Mouse (Mus musculus) liver, adult 2 months (tissue): ENCODE measurements around the gene Col28a1. TPM values are rescaled to one million over a fixed set of nuclear protein-coding genes. Genes with fewer than 3 reads are reported as not detected.

Experiments
- DNase-seq: peaks from one replicate; pipeline ENCODE4 v3.0.0-alpha.2; 2011; ENCODE audit warnings: low read depth, low spot score; ENCODE audit errors: extremely low read depth
- H3K27ac ChIP-seq: fragments of 200-500 bp; replicated peaks from 2 replicates; pipeline ENCODE4 v1.5.1; 2012; ENCODE audit warnings: low read depth, mild to moderate bottlenecking, control low read depth, inconsistent platforms, low read length; ENCODE audit not compliant: insufficient read depth
- H3K27me3 ChIP-seq: fragments of 200-500 bp; 2 replicates; pipeline ENCODE4 v1.6.1; 2012; ENCODE audit warnings: mild to moderate bottlenecking, moderate library complexity, low read length, inconsistent platforms; ENCODE audit not compliant: control insufficient read depth, insufficient read depth
- H3K36me3 ChIP-seq: fragments of 200-500 bp; 2 replicates; pipeline ENCODE4 v1.6.1; 2012; ENCODE audit warnings: low read length, inconsistent platforms; ENCODE audit not compliant: control insufficient read depth, insufficient read depth
- H3K4me1 ChIP-seq: fragments of 200-500 bp; 2 replicates; pipeline ENCODE4 v1.6.1; 2011; ENCODE audit warnings: low read length; ENCODE audit not compliant: control insufficient read depth, insufficient read depth
- H3K4me3 ChIP-seq: fragments of 200-500 bp; 2 replicates; pipeline ENCODE4 v1.5.1; 2011; ENCODE audit warnings: low read depth, mild to moderate bottlenecking, control low read depth, low read length, moderate library complexity; ENCODE audit not compliant: insufficient read depth
- H3K79me2 ChIP-seq: fragments of 200-500 bp; 2 replicates; pipeline ENCODE4 v1.6.1; 2012; ENCODE audit warnings: inconsistent platforms, mild to moderate bottlenecking, low read length, moderate library complexity; ENCODE audit not compliant: control insufficient read depth, insufficient read depth
- H3K9ac ChIP-seq: fragments of 200-500 bp; 2 replicates; pipeline ENCODE4 v1.6.1; 2012; ENCODE audit warnings: low read depth, mild to moderate bottlenecking, control low read depth, inconsistent platforms, low read length
- CTCF ChIP-seq: fragments of 200-500 bp; IDR thresholded peaks from 2 replicates; pipeline ENCODE4 v1.5.1; 2011; ENCODE audit warnings: low read depth, low read length, control low read depth
- POLR2A ChIP-seq: fragments of 200-500 bp; IDR thresholded peaks from 2 replicates; pipeline ENCODE4 v1.6.1; 2011; ENCODE audit warnings: low read length, control low read depth; ENCODE audit not compliant: insufficient read depth; ENCODE audit errors: extremely low read depth
- WGBS: fragments of 180-500 bp; shearing (Covaris S2); methylation state at CpG from one replicate; pipeline ENCODE4 v1.1.7; 2018; 5-methylcytosine and 5-hydroxymethylcytosine counted together
- polyA plus RNA-seq: library from polyadenylated mRNA; depleted of rRNA; stranded (reverse); fragments of >200 nt; gene quantifications from 2 replicates; pipeline ENCODE4 v1.2.3, GENCODE M21; 2012
- total RNA-seq: library from RNA; depleted of rRNA; stranded (reverse); fragments of >200 nt; gene quantifications from 2 replicates; pipeline ENCODE4 v1.2.3, GENCODE M21; 2014

Gene Col28a1
- total and polyA plus RNA-seq, 2 experiments, result under 0.01 TPM; not detected in 1

DNA sequence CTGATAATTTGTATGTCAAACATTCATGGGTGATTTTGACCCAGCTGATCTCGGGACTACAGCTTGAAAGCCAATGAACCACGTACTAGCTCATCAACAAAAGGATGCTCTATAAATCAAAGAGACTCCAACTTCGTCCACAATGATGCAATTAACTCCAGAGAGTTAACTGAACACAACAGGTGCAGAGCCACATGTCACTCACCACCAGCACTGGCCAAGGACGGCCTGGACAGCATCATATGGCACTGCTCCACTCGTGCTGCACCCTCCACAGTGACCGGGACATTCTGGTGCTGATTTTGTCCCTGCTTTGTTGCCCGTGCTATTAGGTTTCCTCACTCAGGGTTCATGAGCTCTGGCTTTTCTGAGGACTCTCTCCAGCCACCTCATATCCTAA is 107.6 kb downstream of the Col28a1 start:
- no peaks in the 10 kb centered on the region for H3K27me3 ChIP-seq
- no peak overlapping the region for H3K4me3 ChIP-seq
- no peaks in the 10 kb centered on the region for H3K36me3 ChIP-seq
- H3K27ac ChIP-seq, result no peak overlapping the region
- no peak for DNase-seq
- no peaks in the 10 kb centered on the region for H3K4me1 ChIP-seq
- no peaks in the 10 kb centered on the region for H3K79me2 ChIP-seq
- 84% methylated on average over 7 of the region's 7 CpGs for WGBS
- no peak for TF ChIP-seq POLR2A
- TF ChIP-seq CTCF, result no peak
- H3K9ac ChIP-seq, result no peak overlapping the region

DNA sequence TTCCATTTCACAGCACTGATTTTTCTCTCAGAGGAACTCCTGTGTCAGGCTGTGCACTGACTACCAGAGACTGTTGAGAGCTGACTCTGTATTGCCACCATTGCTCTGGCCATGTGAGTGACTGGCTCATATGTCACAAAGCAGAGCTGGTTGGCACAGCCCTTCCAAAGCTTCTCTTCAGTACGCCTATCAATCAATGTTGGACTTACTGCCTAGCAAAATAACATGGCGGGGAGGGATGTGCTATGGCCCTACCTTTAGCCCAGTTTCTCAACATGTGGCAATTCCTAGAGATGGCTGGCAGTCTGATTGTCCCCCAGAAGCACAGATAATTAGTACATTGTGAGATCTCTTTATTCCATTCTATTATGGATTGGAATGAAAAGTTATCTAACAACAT is 109.2 kb downstream of the Col28a1 start:
- TF ChIP-seq CTCF (no peak), POLR2A (no peak)
- DNase-seq, result peak; percentile 6
- Histone ChIP-seq H3K27me3 (no peaks in the 10 kb centered on the region), H3K36me3 (no peaks in the 10 kb centered on the region), H3K79me2 (no peaks in the 10 kb centered on the region), H3K4me3 (no peak overlapping the region), H3K9ac (no peak overlapping the region), H3K4me1 (no peaks in the 10 kb centered on the region), H3K27ac (no peak overlapping the region)
- WGBS, result 24% methylated on average over 2 of the region's 2 CpGs

DNA sequence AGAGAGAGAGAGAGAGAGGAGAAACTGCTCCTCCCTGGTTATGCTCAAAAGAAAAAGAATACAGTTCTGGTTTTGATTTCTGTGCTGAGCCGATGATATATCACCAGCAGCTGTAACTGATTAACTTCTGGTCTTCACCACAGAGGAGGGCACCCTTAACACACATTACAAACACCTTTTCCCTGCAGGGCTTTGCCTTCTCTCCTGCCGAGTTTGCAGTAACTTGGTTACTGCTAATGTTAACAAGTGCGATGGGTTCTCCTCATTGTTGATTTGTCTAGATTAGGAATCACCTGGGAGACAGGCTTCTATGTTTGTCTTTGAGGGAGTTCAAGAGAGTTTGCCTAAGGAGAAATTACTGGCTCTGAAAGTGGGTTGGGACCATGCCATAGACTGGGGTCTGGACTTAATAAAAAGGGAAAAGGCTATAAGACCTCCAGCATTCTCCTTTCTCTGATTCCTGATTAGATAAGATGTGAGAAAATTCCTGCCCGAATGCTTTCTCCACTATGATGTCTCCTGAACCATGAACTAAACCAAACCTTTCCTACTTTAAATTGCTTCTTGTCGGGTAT is 114.8 kb downstream of the Col28a1 start:
- Histone ChIP-seq H3K4me3 (no peak overlapping the region), H3K4me1 (no peaks in the 10 kb centered on the region), H3K9ac (no peak overlapping the region), H3K27me3 (no peaks in the 10 kb centered on the region), H3K27ac (no peak overlapping the region), H3K79me2 (no peaks in the 10 kb centered on the region), H3K36me3 (no peaks in the 10 kb centered on the region)
- WGBS, result 40% methylated on average over 5 of the region's 5 CpGs
- no peak for TF ChIP-seq POLR2A
- TF ChIP-seq CTCF, result no peak
- no peak for DNase-seq

DNA sequence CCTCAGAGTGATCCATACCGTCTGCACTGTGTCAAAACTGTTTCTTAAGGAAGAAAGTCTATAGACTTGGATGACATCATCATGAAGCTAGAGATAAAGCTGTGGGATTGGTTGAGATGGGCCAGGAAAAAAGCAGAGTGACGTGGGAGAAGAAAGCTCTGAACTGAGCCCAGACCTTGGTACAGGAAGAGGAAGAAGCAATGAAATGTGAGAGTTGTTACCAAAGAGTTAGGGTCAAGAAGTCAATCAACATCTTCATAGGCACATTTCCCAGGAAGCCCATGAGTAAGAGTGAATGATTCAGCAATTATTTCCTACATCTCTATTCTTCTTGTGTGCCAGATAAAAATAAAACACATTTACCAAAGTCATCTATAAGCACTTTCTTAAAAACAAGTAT is 117.5 kb downstream of the Col28a1 start:
- 75% methylated on average over 2 of the region's 2 CpGs for WGBS
- no peaks in the 10 kb centered on the region for H3K79me2 ChIP-seq
- no peak overlapping the region for H3K27ac ChIP-seq
- TF ChIP-seq CTCF (no peak), POLR2A (no peak)
- no peaks in the 10 kb centered on the region for H3K4me1 ChIP-seq
- H3K36me3 ChIP-seq, result no peaks in the 10 kb centered on the region
- no peak overlapping the region for H3K4me3 ChIP-seq
- H3K9ac ChIP-seq, result no peak overlapping the region
- H3K27me3 ChIP-seq, result no peaks in the 10 kb centered on the region
- no peak for DNase-seq

DNA sequence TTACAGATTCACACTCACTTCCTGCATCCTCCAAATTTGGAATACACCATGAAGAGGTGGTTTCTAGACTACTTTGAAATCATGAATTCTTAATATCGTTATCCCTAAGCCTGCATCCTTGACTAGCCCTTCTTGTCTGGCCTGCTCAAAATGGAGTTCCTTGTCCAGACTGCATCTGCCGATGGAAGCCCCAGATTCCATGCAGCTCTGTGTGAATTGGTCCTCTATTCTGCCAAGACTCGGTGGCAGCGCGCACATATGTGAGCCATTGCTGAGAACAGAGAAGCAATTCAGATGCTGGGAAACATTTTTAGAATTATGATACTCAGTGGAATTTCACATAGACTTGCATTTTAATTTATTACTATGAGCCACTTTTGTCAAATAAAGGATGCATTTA is 123.4 kb downstream of the Col28a1 start:
- no peak for TF ChIP-seq POLR2A
- no peak for TF ChIP-seq CTCF
- Histone ChIP-seq H3K4me3 (no peak overlapping the region), H3K79me2 (no peaks in the 10 kb centered on the region), H3K4me1 (no peaks in the 10 kb centered on the region), H3K36me3 (no peaks in the 10 kb centered on the region), H3K27ac (no peak overlapping the region), H3K27me3 (no peaks in the 10 kb centered on the region), H3K9ac (no peak overlapping the region)
- no peak for DNase-seq
- 92% methylated on average over 5 of the region's 5 CpGs for WGBS

DNA sequence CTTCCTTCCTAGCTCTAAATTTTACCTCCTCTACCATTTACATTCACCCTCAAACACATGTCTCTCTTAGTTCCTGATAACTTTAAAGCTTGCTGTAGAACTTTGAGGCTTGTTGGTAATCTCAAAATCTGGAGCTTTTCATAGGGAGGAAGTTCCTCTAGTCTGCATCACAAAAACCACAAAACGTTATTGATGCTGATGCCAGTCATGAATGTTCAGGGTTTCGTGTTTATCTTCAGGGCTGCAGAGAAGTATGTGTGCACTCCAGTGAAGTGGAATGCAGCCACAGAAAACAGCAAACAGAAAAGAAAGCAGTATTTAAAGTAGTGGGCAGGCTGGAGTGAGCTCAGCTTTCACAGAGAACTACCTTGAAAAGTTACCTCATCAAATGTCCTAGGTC is 124.0 kb downstream of the Col28a1 start:
- no peak overlapping the region for H3K27ac ChIP-seq
- WGBS, result 38% methylated on average over 2 of the region's 2 CpGs
- no peak overlapping the region for H3K9ac ChIP-seq
- no peaks in the 10 kb centered on the region for H3K4me1 ChIP-seq
- H3K36me3 ChIP-seq, result no peaks in the 10 kb centered on the region
- H3K4me3 ChIP-seq, result no peak overlapping the region
- no peaks in the 10 kb centered on the region for H3K27me3 ChIP-seq
- DNase-seq, result no peak
- no peaks in the 10 kb centered on the region for H3K79me2 ChIP-seq
- TF ChIP-seq CTCF, result no peak
- no peak for TF ChIP-seq POLR2A
